Mouse (Mus musculus): ENCODE results near the gene Rpgrip1.

GRCm38 (mm10) chr14:52166571-52166970 lies 56.1 kb downstream of the Rpgrip1 start:
- TF ChIP-seq POLR2A (IDR thresholded peaks at IDR 0.05; ENCODE audit: control insufficient read depth in 1 of 2, insufficient read depth in 1 of 2, low read depth in 1 of 2, low read length in 2 of 2, poor library complexity in 1 of 2) (no peak), EP300 (IDR thresholded peaks at IDR 0.05; ENCODE audit: low read depth in 1 of 2, low read length in 2 of 2) (no peak), KAT2A (conservative IDR thresholded peaks at IDR 0.05; ENCODE audit: low read depth, low read length) (no peak), NRF1 (IDR thresholded peaks at IDR 0.05; ENCODE audit: insufficient read depth, low read depth, low read length, poor library complexity, severe bottlenecking) (no peak), MAFK (IDR thresholded peaks at IDR 0.05; ENCODE audit: borderline replicate concordance, low read depth, low read length) (no peak), CTCF (IDR thresholded peaks at IDR 0.05 in 2 of 3, conservative IDR thresholded peaks at IDR 0.05 in 1 of 3; ENCODE audit: control insufficient read depth in 1 of 3, insufficient read depth in 1 of 3, low read depth in 2 of 3, low read length in 3 of 3, poor library complexity in 1 of 3, severe bottlenecking in 1 of 3) (no peak), TAL1 (IDR thresholded peaks at IDR 0.05; ENCODE audit: low read length) (no peak), TBP (IDR thresholded peaks at IDR 0.05; ENCODE audit: low read depth, low read length) (no peak)
